Mouse (Mus musculus): ENCODE data around the gene Nbea.
"Not testable (repeated sequence)": the region's sequence is repeated elsewhere in the genome, so short reads cannot be mapped to it uniquely, and the experiment has no call there.

The Nbea gene

GRCm38 (mm10) chr3:56018494-56018893, 165.0 kb downstream of the Nbea start:
- DNase-seq, result no peak

DNA sequence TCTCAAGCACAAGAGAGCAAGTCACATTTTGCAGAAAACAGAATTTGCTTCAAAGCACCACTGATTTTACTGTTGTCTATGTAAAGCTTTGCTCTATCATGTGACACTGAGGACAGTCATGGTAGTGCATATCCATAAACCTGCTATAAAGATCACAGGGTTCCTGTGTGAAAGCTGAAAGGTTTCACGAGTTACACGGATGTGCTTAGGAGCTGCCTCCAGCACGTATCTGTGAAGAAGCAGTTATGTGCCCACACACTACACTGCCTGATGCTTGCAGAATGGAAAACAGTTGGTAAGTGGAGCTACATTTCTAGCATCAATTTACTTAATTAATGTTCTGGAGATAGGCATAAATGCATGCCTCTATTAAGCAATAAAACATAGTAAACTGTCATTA, 172.4 kb downstream of the Nbea start:
- DNase-seq, result no peak

- DNase-seq, result peak in 1 of 2 experiments; percentile 1
Measured at GRCm38 (mm10) chr3:56007991-56008390, 175.5 kb downstream of the Nbea start.

GRCm38 (mm10) chr3:56000259-56000658, 183.2 kb downstream of the Nbea start:
- DNase-seq, result no peak

DNA sequence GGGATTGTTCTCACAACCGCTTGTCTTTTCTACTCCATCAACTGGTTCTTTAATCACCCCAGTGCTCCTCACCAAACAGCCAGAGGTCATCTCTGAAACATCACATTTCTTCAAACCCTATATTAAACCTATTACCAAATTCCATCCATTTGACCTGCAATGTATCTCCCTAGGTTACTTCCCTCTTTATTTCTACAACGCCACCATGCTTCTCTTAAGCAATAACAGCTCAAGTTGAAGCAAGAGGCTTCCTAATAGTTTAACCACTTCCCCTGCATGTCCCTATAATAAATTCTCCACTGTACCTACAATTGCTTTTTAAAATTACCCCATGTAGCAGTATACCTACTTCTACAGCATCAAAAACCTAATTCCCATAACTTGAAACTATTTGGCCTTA, 205.1 kb downstream of the Nbea start:
- no peak for DNase-seq

GRCm38 (mm10) chr3:55976986-55977385, 206.5 kb downstream of the Nbea start:
- DNase-seq, result not testable (repeated sequence)

DNA sequence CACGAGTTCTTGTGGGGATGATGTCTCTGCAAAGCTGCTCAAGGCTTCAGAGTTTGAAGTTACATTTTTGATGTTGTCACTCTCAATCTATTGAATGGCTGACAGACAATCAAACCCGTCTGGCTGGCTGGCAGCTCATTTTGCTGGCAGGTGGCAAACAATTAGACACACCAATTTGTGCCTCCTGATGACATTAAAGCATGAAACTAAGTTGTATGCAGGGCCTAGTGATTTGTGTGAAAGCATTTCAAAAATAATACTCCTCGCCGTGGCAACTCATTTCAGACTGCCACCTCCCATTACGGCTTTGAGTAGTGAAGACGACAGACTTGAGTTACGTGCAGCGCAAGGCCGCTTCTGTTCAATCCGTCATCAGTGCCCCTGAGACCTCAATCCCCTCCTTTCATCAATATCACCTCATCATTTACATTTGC, 217.8 kb downstream of the Nbea start:
- no peak for DNase-seq

DNA sequence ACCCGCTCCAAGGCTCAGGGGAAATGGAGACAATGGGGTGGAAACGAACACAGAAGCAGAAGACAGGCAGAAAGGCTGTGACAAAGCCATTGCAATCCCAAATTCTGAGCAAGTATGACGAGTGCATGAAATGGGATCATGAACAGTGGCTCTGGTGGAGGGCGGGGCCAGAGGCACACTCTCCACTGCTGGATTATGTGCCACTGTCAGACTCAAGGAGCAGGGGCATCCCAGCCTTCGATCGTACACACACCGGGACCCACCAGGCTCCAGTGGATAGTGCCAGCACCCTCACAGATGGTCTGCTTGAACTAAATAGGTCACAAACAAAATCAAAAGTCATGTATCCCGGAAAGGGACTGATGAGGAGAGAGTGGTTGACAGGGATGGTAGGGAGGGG, 220.5 kb downstream of the Nbea start:
- DNase-seq, result no peak

DNA sequence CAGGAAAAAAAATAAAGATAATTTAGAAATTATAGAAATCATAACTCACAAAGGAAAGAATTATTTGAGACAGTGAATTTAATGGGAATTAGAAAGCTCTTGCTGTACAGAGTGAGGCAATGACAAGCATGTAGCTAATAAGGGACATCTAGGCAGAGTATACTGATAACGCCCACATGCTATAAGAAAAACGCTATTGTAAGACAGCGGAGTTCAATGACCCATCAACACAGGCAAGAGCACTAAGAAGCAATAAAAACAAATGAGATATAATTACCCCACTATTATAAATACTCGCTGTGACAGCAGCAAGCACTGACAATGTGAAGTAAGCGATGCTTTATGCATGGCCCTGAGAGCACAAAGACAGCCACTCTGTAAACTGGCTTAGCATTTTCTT, 233.5 kb downstream of the Nbea start:
- no peak for DNase-seq

DNA sequence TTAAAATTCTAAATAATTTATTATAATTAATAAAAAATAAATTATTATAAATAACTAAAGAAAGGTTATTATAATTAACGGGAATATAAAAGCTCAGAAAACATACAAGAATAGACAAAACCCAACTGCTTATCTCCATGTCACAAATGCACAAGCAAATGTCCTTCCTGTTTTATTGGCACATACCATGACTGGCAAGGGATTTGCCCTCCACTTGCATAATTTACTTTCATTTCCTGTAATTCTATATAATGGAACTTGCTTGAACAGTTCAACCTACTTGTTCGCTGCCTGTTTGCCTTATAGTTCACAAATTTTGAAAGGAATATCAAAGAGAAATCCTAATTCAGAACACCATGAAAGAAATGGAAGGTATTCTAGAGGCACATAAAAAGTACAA, 234.4 kb downstream of the Nbea start:
- no peak for DNase-seq

DNA sequence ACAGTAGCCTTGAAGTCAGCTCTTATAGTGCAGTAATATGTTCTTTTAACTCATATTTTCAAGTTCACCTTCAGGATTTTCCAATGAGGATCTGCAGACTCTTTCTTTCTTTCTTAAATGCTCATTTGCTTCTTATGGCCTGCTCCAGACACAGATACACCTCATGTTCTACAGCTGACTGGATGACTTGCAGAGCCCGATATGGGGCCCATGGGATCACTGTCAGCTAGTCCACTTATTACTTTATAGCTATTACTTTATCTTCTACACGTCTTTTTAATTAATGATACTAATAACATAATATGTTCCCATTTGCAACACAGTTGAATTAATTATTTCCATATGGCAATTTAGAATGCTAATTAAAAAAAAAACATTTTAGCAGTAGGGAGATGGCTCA, 256.2 kb downstream of the Nbea start:
- DNase-seq, result no peak

- DNase-seq, result no peak
Measured at GRCm38 (mm10) chr3:55909290-55909689, 274.2 kb downstream of the Nbea start.

GRCm38 (mm10) chr3:55890574-55890973, 292.9 kb downstream of the Nbea start:
- no peak for DNase-seq

DNA sequence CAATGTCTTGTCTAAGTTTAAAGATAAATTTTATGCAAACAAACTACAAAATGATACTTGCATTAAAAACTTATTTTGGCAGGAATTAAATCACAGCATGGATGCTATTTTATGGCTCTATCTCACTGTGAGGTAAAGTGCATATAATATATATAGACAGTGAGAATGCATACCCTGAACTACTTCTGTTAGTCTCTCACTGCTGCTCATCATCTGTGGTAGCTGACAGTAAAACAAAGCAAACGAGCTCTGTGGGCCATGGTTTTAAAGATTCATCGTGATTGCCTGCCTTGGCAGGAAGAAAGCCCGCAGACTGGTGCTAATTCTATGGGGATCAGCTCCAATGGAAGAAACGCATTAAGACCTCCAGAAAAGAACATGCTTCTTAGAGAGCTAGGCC, 294.3 kb downstream of the Nbea start:
- no peak for DNase-seq

DNA sequence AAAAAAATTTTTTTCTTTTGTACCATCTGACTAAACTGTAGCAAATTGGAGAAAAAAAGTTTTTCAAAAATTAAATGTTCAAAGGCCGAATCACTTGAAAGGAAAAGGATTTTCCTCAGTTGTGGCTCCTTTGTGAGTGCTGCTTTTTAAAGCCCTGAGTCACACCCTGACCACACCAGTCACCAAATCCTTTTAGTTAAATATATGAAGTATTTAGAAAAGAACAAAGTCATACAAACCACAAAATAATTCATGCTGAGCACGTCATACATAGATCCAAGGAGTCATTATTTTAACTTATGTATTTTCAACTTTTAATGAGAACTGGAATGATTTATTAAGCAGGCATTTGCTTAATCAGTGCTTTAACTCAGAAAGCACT, 295.7 kb downstream of the Nbea start:
- no peak for DNase-seq

DNA sequence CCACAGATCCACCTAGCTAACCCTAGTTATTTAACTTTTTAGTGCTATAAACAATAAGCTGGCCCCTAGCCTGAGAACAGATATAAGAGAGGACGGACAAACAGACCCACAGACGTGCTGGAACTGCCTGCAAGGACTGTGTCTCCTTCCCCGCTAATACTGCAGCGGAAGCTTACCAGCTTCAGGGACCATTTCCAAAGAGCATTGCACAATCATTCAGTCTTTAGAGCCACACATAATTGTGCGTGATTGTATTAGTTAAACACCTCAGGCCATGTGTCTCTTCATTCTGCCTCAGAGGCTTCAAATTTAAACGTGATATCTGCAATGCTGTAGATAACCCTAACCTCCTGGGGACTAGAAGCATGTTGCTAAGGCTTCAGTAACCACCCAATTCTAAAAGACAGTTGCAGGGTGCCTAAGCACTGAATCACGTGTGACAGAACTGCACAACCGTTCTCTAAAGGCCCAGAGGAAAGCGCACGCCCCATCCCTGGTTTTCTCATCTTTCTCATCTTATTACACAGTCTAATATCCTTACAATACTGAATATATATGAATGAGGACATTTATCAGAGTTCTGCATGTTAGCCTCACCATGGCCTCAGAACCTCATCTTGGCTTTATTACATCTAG, 296.2 kb downstream of the Nbea start:
- DNase-seq, result no peak

DNA sequence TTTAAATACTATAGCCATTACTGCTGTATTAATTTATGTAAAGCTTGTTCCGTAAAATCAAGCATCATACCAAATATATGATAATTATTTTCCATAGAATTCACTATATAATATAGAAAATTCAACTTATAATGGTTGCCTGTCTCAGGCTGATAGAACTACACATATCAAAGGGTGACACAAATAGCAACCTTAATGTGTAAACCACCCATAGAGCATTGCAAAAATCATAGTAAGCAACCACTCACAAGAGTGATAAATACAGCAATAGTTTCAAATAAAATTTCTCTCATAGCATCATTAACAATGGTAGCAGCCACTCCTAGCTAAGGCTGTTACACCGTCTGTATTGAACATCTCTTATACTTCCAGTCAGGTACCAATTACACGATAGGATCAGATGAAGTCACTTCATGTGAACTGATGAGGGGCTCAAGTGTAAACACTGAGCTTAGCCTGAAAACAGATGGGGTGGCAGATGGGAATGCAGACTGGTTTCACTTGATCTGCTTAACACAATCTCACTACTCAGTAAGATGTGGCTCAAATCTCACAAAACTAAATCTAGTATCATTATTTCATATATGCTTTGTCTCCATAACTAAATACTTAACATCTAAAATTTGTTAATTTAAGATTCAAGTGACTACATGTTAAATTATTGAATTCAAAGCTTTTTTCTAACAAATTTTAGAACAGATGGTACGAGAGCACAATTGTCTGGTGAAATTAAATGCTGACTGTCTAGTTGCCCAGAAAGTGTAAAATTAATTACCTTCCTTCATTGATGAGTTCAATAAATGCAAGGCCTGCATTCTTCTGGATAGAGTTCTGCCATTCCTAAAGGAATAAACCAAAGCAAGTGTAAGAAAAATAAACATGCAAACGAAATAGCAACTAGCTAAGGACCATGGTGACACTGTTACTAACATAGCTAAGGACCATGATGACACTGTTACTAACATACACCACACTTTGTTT, 310.3 kb downstream of the Nbea start:
- DNase-seq, result no peak

DNA sequence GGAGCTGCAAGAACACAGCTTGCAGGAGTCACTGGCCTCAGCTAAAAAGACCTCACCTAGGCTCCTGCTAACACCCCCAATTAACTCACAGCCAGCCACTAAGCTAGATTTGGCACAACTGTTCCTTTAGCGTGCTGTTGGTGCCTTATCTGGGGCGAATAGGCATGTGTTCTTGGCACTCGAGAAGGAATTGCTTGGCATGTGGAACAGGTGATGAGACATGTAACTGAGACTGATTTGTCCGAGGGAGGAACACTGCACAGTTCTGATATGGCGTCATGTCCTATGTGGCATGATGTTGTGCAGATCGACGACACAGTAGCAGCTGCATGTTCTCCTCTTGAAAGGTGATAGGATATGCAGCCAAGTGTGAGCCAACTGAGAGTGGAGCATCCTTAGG, 331.0 kb downstream of the Nbea start:
- DNase-seq, result no peak

- DNase-seq, result no peak
Measured at GRCm38 (mm10) chr3:55847115-55847514, 336.4 kb downstream of the Nbea start.

- no peak for DNase-seq
Measured at GRCm38 (mm10) chr3:55837188-55837587, 346.3 kb downstream of the Nbea start.

GRCm38 (mm10) chr3:55835207-55835606, 348.3 kb downstream of the Nbea start:
- DNase-seq, result no peak

GRCm38 (mm10) chr3:55830226-55830625, 353.3 kb downstream of the Nbea start:
- no peak for DNase-seq

- no peak for DNase-seq
Measured at GRCm38 (mm10) chr3:55828481-55829256, 354.8 kb downstream of the Nbea start.

All from B cell, adult 2 months (primary cell).